1 mouse cellular context compared by ENCODE assay signal in the genomic region with DNA sequence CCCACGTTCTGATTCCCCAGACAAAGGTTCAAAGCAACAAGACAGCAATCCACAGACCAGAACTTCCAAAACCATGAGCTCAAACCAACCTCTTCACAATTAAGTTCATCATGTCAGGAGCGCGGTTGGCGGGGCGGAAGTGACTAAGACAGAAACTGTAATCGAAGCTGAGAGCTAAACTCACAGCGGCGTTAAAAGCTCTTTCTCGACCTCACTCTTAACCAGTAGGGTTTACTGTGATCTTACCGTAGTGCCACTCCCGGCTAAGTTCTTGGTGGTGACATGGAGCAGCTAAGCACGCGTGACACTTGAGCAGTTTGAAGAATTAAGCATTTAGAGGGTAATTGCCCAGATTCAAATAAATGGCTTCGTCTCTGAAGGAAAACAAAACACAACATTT.
TF ChIP-seq lines count a peak whose summit lies in the region.

No protein-coding gene starts in this region.

TF ChIP-seq in CH12.LX, 34 proteins besides CTCF, POLR2A, EP300 and RAD21 (continued from another document):
- TF ChIP-seq GABPA (IDR thresholded peaks at IDR 0.05; ENCODE audit: insufficient replicate concordance, low read depth, low read length) (no peak), MXI1 (IDR thresholded peaks at IDR 0.05; ENCODE audit: low read depth, low read length) (peak; percentile 61; the same call in 1 of the 2 replicates), JUN (IDR thresholded peaks at IDR 0.05; ENCODE audit: insufficient read depth, low read depth, low read length) (peak; percentile 74), POLR2AphosphoS2 (IDR thresholded peaks at IDR 0.05; ENCODE audit: low read depth, low read length) (no peak), TCF12 (IDR thresholded peaks at IDR 0.05; ENCODE audit: low read depth, low read length) (peak; percentile 18; the same call in 1 of the 2 replicates), ZC3H11A (IDR thresholded peaks at IDR 0.05; ENCODE audit: low read depth, low read length) (no peak), IRF4 (IDR thresholded peaks at IDR 0.05; ENCODE audit: low read depth, low read length) (peak; percentile 96), ETS1 (conservative IDR thresholded peaks at IDR 0.05; ENCODE audit: low read depth, low read length) (peak; percentile 74), NRF1 (IDR thresholded peaks at IDR 0.05; ENCODE audit: low read depth, low read length) (no peak), MYC (IDR thresholded peaks at IDR 0.05; ENCODE audit: low read depth, low read length) (peak; percentile 78), RCOR1 (conservative IDR thresholded peaks at IDR 0.05; ENCODE audit: low read depth, low read length) (0 out of 2 replicates have a peak, but pooled peaks have one; percentile 39), TBP (conservative IDR thresholded peaks at IDR 0.05; ENCODE audit: low read depth, low read length) (peak; percentile 67; the same call in 1 of the 2 replicates)
